Mouse (Mus musculus) heart, postnatal 0 days (tissue): Measurements from ENCODE around the gene Trio.

Experiments
- CTCF ChIP-seq: IDR thresholded peaks from 2 replicates; pipeline ENCODE4 v1.5.1; 2016; ENCODE audit warnings: antibody characterized with exemption, control low read depth, low read depth
- EP300 ChIP-seq: IDR thresholded peaks from 2 replicates; pipeline ENCODE4 v1.6.1; 2016; ENCODE audit warnings: antibody characterized with exemption, low read depth

DNA sequence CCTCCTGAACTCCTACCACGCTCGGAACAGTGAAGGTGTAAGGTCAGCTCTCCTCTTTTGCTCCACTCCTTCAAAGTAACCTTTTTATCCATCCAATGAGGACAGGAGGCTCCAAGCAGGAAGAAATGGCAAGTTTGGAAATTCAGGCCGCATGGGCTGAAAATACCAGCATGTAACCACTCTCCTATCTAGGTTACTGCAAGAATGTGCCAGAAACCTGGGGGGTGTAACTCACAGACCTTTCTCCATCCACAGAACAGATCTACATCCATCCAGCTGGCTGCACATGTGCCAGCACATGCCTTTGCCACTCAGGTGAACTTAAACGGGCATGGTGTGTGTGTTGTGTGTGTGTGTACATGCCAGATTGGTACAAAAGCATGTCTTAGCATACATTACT, 28.9 kb downstream of the Trio start:
- TF ChIP-seq CTCF, result no peak
- TF ChIP-seq EP300, result no peak
